Mouse (Mus musculus): ENCODE results near the gene Tjp2. TPM values are rescaled to one million over a fixed set of nuclear protein-coding genes. Genes with fewer than 3 reads are reported as not detected.
A peak's percentile ranks its signal among the peaks of the same experiment; 100 is the strongest.

Tjp2 gene
- polyA plus RNA-seq, 1 experiment from 2014 or later: 36.9 TPM

DNA sequence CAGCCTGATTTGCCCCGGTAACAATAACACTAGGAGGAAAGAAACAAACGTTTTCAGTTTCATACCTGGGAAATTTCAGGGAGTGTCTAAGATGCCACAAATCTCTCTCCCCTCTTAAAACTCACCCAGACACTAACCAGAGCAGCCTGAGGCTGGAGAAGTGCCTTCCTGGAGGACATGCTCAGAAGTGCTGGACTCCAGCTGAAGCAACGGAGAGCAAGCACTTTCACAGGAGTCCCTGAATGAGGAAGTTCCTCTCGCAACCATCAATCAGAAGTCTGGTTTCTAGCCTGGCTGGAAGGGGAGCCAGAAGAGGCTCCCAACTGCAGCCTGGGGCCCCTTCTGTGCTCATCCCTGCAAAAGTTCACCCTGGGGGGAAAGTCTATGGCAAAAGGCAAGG is 60.9 kb downstream of the Tjp2 start:
- Histone ChIP-seq H3K4me2 (ENCODE audit: low read depth, low read length, severe bottlenecking) (no peak overlapping the region), H3K27ac (ENCODE audit: low read depth, low read length) (peak overlapping the region; percentile 15; the same call in 1 of the 2 replicates), H3K27me3 (ENCODE audit: control insufficient read depth, insufficient read depth, low read length) (no peaks in the 10 kb centered on the region), H3K4me1 (replicated peaks; ENCODE audit: control insufficient read depth, insufficient read depth, low read length) (peaks cover 13% of the 10 kb centered on the region; the same call in 1 of the 2 replicates), H3K9ac (ENCODE audit: low read length) (no peak overlapping the region), H3K4me3 (ENCODE audit: low read depth, low read length) (no peak overlapping the region), H3K9me3 (ENCODE audit: control insufficient read depth, low read length) (no peaks in the 10 kb centered on the region), H3K36me3 (ENCODE audit: control insufficient read depth, insufficient read depth, low read length) (no peaks in the 10 kb centered on the region)
- DNase-seq (ENCODE audit: low spot score) (no peak), ATAC-seq (replicated peaks; ENCODE audit: low FRiP score) (no peak)
- 46% methylated on average over 4 of the region's 4 CpGs for WGBS

DNA sequence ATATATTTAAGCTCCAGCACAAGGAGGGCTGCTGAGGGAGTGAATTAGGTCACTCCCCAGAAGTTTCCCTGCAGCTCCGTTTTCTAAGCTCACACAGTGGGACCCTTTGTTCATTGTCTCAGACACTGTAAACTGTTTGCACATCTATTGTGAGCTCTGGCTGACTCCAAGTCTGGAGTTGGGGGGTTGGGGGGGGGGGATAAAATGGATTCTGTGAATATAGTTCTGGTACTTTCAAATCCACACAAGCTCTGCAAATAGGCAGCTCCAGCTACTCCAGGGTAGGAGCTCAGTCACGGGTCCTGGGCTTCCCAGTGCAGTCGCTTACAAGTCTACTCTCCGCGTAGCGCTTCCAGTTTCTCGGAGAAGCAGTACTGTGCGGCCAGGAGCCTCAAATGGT is 64.4 kb downstream of the Tjp2 start:
- Histone ChIP-seq H3K9ac (ENCODE audit: low read length) (0 out of 2 replicates have a peak overlapping the region, but pooled peaks have one; percentile 29), H3K27ac (ENCODE audit: low read depth, low read length) (no peak overlapping the region), H3K4me3 (ENCODE audit: low read depth, low read length) (no peak overlapping the region), H3K27me3 (ENCODE audit: control insufficient read depth, insufficient read depth, low read length) (no peaks in the 10 kb centered on the region), H3K9me3 (ENCODE audit: control insufficient read depth, low read length) (no peaks in the 10 kb centered on the region), H3K4me1 (replicated peaks; ENCODE audit: control insufficient read depth, insufficient read depth, low read length) (peaks cover 9% of the 10 kb centered on the region; the same call in 1 of the 2 replicates), H3K4me2 (ENCODE audit: low read depth, low read length, severe bottlenecking) (no peak overlapping the region), H3K36me3 (ENCODE audit: control insufficient read depth, insufficient read depth, low read length) (no peaks in the 10 kb centered on the region)
- WGBS: 18% methylated on average over 8 of the region's 8 CpGs
- ATAC-seq (replicated peaks; ENCODE audit: low FRiP score): peak; percentile 64
- DNase-seq (ENCODE audit: low spot score): no peak

DNA sequence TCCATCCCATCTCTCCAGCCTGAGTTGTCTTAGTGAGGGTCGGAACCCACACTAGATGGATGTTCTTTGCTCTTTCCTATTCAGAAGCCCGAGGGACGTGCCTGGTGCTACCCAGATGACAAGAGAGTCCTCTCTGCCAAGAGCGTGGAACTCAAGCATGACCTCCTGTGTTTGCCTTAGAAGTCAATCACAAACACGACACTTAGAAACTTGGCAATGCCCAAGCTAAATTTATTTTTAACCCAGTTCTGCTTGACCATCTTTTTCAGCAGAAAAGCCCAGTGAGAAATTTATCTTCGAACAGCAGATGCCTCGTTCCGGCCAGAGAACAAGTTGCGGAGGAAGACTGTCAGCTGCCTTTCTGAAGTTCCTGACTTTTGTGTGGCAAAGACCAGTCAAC is 65.1 kb downstream of the Tjp2 start:
- Histone ChIP-seq H3K4me2 (ENCODE audit: low read depth, low read length, severe bottlenecking) (no peak overlapping the region), H3K36me3 (ENCODE audit: control insufficient read depth, insufficient read depth, low read length) (no peaks in the 10 kb centered on the region), H3K9ac (ENCODE audit: low read length) (no peak overlapping the region), H3K27ac (ENCODE audit: low read depth, low read length) (no peak overlapping the region), H3K27me3 (ENCODE audit: control insufficient read depth, insufficient read depth, low read length) (no peaks in the 10 kb centered on the region), H3K4me3 (ENCODE audit: low read depth, low read length) (no peak overlapping the region), H3K4me1 (replicated peaks; ENCODE audit: control insufficient read depth, insufficient read depth, low read length) (peaks cover 4% of the 10 kb centered on the region; the same call in 1 of the 2 replicates), H3K9me3 (ENCODE audit: control insufficient read depth, low read length) (no peaks in the 10 kb centered on the region)
- no peak for DNase-seq (ENCODE audit: low spot score)
- WGBS: 81% methylated on average over 9 of the region's 9 CpGs
- ATAC-seq (replicated peaks; ENCODE audit: low FRiP score): no peak

DNA sequence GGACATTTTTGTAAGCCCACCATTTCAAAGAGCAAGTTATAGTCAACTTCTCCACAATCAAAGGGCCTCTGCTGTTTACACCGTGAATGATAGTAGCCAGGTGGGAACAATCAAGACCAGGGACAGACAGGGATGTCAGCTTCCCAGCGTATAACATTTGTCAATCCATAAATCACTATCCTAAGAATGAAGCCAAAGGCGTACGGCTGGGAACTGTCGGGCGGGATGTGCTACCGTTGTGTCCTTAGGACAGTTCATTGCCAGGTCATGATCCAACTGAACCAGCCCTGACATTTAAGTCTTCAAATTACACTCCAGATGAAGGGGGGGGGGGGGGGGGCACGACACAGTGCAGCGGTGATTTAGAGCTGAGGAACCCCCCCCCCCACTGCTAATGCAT is 65.5 kb downstream of the Tjp2 start:
- Histone ChIP-seq H3K4me1 (replicated peaks; ENCODE audit: control insufficient read depth, insufficient read depth, low read length) (peaks cover 4% of the 10 kb centered on the region; the same call in 1 of the 2 replicates), H3K27ac (ENCODE audit: low read depth, low read length) (no peak overlapping the region), H3K4me2 (ENCODE audit: low read depth, low read length, severe bottlenecking) (no peak overlapping the region), H3K9ac (ENCODE audit: low read length) (no peak overlapping the region), H3K9me3 (ENCODE audit: control insufficient read depth, low read length) (no peaks in the 10 kb centered on the region), H3K36me3 (ENCODE audit: control insufficient read depth, insufficient read depth, low read length) (no peaks in the 10 kb centered on the region), H3K4me3 (ENCODE audit: low read depth, low read length) (no peak overlapping the region), H3K27me3 (ENCODE audit: control insufficient read depth, insufficient read depth, low read length) (no peaks in the 10 kb centered on the region)
- 86% methylated on average over 8 of the region's 9 CpGs for WGBS
- DNase-seq (ENCODE audit: low spot score): no peak
- ATAC-seq (replicated peaks; ENCODE audit: low FRiP score): no peak

DNA sequence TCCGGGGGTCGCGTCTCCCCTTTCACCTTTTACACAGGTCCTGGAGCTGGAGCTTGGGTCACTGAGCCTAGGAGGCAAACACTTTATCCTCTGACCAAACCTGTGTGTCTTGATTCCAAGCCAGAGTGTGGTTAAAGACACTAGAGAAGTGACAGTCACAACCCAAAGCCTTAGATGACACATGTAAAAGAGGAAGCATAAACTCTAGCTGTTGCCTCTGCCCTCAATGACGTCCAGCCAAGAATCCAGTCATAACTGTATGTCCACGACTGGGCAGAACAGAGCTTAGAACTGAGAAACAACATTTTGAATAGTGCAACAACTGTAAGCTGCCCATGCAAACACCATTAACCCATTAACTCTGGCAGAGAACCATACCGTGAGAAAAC is 68.8 kb downstream of the Tjp2 start:
- Histone ChIP-seq H3K9ac (ENCODE audit: low read length) (no peak overlapping the region), H3K27ac (ENCODE audit: low read depth, low read length) (no peak overlapping the region), H3K27me3 (ENCODE audit: control insufficient read depth, insufficient read depth, low read length) (no peaks in the 10 kb centered on the region), H3K9me3 (ENCODE audit: control insufficient read depth, low read length) (no peaks in the 10 kb centered on the region), H3K4me3 (ENCODE audit: low read depth, low read length) (no peak overlapping the region), H3K4me2 (ENCODE audit: low read depth, low read length, severe bottlenecking) (no peak overlapping the region), H3K36me3 (ENCODE audit: control insufficient read depth, insufficient read depth, low read length) (no peaks in the 10 kb centered on the region), H3K4me1 (replicated peaks; ENCODE audit: control insufficient read depth, insufficient read depth, low read length) (peaks cover 4% of the 10 kb centered on the region; the same call in 1 of the 2 replicates)
- WGBS: 79% methylated on average over 6 of the region's 6 CpGs
- ATAC-seq (replicated peaks; ENCODE audit: low FRiP score) (no peak), DNase-seq (ENCODE audit: low spot score) (no peak)

DNA sequence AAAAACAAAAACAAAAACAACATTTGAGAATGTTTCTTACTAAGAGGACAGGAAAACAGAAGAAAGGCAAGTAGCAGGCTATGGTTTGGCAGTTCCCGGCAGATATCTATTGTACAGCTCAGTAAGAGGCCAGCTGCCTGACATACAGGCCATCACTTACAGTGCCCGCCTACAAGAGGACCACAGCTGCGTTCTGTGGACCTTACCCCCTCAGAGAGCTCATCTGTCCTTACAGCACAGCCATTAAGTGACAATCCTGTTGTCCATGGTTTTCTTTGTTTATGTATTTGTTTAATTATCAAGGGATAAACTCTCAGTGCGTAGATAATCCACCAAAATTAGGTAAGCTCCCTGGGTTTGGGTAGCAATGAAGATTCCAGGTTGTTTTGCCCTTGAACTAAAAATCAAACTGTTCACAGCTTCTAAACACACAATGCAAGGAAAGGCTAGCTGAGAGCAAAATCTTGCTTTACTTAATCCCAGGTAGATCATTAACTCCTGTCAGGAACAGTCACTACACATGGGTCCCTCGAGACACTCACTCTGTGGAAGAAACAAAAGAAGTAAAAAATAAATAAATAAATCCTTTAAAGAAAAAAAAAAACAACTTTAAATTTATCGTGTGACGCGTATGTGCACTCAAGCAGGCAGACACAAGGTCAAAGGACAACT is 69.3 kb downstream of the Tjp2 start:
- no peaks in the 10 kb centered on the region for H3K9me3 ChIP-seq (ENCODE audit: control insufficient read depth, low read length)
- no peak overlapping the region for H3K27ac ChIP-seq (ENCODE audit: low read depth, low read length)
- DNase-seq (ENCODE audit: low spot score) (no peak), ATAC-seq (replicated peaks; ENCODE audit: low FRiP score) (no peak)
- H3K9ac ChIP-seq (ENCODE audit: low read length): no peak overlapping the region
- no peak overlapping the region for H3K4me3 ChIP-seq (ENCODE audit: low read depth, low read length)
- H3K36me3 ChIP-seq (ENCODE audit: control insufficient read depth, insufficient read depth, low read length): no peaks in the 10 kb centered on the region
- H3K27me3 ChIP-seq (ENCODE audit: control insufficient read depth, insufficient read depth, low read length): no peaks in the 10 kb centered on the region
- peaks cover under 1% of the 10 kb centered on the region; the same call in 1 of the 2 replicates for H3K4me1 ChIP-seq (replicated peaks; ENCODE audit: control insufficient read depth, insufficient read depth, low read length)
- WGBS: 69% methylated on average over 8 of the region's 8 CpGs
- no peak overlapping the region for H3K4me2 ChIP-seq (ENCODE audit: low read depth, low read length, severe bottlenecking)

DNA sequence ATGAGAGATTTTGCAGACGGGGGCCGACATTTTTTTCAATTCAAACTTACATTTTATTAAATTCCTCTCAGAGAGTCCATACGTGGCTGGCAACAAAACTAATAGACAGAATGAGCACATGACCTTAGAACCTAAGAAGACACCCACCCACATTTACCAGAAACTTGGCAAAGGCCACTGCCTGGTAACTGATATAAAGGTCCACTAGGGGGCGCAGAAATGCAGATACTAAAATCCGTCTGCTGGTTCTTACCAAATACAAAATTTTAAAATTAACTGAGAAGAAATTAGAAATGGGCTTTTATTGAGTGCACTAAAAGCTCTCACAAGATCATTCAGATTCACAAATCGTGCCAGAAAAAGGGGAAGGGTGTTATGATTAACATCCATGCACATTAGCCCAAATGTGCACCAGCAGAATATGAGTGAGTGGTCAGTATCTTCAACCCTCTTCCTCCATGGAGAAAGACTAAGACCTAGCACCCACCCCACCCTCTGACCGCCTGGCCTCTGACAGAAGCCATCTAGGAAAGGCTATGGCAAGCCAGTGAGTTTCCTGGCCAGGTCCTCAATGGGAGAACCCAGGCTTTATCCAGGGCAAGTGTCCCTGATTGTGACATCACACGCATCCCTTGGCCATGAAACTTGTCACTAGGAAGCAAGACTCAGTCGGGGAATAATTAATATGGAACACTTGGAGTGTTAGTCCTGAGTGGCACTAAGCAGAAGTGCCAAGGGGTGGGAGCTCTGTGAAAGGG is 71.4 kb downstream of the Tjp2 start:
- DNase-seq (ENCODE audit: low spot score) (no peak), ATAC-seq (replicated peaks; ENCODE audit: low FRiP score) (0 out of 2 replicates have a peak, but pooled peaks have one; percentile 12)
- H3K9ac ChIP-seq (ENCODE audit: low read length): no peak overlapping the region
- H3K27ac ChIP-seq (ENCODE audit: low read depth, low read length): no peak overlapping the region
- WGBS: 56% methylated on average over 9 of the region's 9 CpGs
- H3K4me3 ChIP-seq (ENCODE audit: low read depth, low read length): no peak overlapping the region
- no peak overlapping the region for H3K4me2 ChIP-seq (ENCODE audit: low read depth, low read length, severe bottlenecking)
- no peaks in the 10 kb centered on the region for H3K4me1 ChIP-seq (replicated peaks; ENCODE audit: control insufficient read depth, insufficient read depth, low read length)
- no peaks in the 10 kb centered on the region for H3K9me3 ChIP-seq (ENCODE audit: control insufficient read depth, low read length)
- H3K36me3 ChIP-seq (ENCODE audit: control insufficient read depth, insufficient read depth, low read length): no peaks in the 10 kb centered on the region
- no peaks in the 10 kb centered on the region for H3K27me3 ChIP-seq (ENCODE audit: control insufficient read depth, insufficient read depth, low read length)

DNA sequence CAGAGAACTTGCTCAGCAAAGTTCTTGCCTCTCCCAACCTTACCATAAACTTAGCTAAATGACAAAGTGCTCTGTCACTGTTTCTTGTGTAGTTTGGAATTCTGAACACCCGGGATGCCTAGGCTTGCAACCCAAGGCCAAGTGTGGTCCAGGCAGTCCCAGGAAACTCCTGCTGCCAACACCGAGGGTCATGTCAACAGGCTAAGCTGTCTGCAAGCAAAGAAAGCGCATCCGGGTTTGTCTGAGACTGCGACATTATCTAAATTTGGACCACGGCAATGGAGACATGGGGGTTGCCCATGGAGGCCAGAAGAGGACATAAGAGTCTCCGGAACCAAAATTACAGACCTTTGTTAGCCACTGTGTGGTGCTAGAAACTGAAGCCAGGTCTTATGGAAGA is 80.8 kb downstream of the Tjp2 start:
- Histone ChIP-seq H3K4me1 (replicated peaks; ENCODE audit: control insufficient read depth, insufficient read depth, low read length) (peaks cover 2% of the 10 kb centered on the region; the same call in 1 of the 2 replicates), H3K27me3 (ENCODE audit: control insufficient read depth, insufficient read depth, low read length) (no peaks in the 10 kb centered on the region), H3K27ac (ENCODE audit: low read depth, low read length) (no peak overlapping the region), H3K36me3 (ENCODE audit: control insufficient read depth, insufficient read depth, low read length) (no peaks in the 10 kb centered on the region), H3K9ac (ENCODE audit: low read length) (no peak overlapping the region), H3K9me3 (ENCODE audit: control insufficient read depth, low read length) (no peaks in the 10 kb centered on the region), H3K4me3 (ENCODE audit: low read depth, low read length) (no peak overlapping the region), H3K4me2 (ENCODE audit: low read depth, low read length, severe bottlenecking) (no peak overlapping the region)
- ATAC-seq (replicated peaks; ENCODE audit: low FRiP score): no peak
- DNase-seq (ENCODE audit: low spot score): no peak
- WGBS: 94% methylated on average over 7 of the region's 7 CpGs

All from forebrain, embryonic 11.5 days (tissue).